Mouse (Mus musculus): ENCODE data around the gene Apol9a.

The Apol9a gene

DNA sequence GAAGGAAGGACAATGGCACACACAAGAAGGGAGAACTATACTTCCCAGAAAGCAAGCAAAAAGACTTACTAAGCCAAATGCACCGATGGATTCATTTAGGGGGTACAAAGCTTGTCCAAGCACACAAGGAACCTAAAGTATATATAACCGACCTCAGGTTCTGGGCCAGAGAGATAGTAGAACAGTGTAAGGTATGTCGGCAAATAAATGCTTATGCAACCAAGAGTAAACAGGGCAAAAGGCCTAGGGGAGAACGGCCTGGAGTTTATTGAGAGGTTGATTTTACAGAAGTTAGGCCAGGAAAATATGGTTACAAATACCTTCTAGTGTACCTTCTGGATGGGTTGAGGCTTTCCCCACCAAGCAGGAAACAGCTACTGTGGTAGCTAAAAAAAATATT is 33.5 kb downstream of the Apol9a start:
- DNase-seq (ENCODE audit: low spot score), result no peak

DNA sequence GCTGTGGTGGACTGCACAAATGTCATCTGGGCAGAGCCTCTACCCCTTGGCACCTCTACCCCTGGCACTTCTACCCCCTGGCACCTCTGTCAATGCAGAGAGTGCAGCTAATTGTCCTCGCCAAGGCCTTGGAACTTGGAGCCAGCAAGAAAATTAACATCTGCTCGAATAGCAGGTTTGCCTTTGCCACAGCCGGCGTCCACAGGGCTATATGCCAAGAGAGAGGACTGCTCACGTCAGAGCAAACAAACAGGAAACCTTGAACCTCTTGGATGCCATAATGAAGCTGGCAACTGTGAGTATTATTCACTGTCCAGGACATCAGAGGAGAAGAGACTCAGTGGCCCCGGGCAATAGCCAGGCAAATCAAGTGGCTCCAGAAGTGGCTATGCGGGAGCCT is 34.0 kb downstream of the Apol9a start:
- no peak for DNase-seq (ENCODE audit: low spot score)

DNA sequence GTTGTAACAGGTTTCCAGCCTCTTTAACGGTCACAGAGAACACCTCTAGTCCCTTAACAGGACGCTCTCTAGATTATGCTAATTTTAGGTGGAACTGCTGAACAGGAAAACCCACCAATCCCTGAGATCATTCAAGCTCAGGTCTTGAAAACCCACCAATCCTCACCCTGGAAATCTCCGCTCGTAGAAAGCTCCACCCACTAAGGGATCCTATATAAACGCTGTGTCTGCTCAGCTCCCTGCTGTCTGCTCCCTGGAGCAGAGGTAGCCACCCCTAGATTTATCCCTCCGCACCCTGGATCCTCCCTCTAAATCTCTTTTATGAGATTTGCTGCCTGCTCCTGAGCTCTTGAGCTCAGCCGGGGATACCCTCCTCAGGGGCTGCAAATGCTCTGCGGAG is 40.3 kb downstream of the Apol9a start:
- DNase-seq (ENCODE audit: low spot score), result no peak

DNA sequence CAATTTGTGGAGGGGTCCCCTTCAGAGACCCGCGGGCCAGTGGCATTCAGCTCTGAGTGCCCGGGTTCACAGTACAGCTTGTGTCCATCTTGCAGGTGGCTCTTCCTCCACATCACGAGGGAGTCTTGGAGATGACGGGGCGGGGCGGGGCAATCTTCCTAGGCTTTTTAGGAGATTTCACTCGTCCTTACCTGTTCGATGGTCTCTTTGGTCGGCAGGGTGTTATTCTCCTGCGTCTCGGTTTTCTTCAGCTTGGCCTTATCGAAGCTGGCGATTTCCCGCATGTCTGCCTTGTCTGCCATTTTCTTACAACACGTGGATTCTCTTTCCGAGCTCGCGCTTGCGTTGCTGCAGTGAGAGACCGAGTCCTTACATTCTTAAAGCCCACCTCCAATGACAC is 41.0 kb downstream of the Apol9a start:
- no peak for DNase-seq (ENCODE audit: low spot score)

DNA sequence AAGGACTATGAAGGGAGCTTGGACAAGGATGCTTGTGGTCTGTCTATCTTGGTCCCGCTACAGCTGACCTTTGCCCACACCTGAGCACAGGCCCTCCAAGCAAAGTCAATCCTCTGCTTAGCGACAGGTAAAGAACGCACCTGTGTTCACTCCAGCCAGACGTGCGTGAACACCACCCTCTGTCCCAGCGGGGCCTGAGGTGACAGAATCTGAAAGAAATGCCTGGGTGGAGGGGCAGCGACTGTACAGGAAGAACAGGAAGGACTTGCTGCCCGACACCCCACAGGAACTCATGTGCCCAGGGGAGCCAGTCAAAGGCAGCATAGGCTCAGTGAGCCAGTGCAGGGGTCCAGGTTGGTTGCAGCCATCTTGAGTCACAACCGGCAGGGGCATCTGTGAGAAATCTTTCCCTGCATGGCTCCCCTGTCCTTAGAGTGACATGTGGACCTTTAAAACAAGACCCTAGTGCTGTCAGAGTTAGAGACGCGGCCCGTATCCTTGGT is 42.1 kb downstream of the Apol9a start:
- DNase-seq (ENCODE audit: low spot score), result no peak

DNA sequence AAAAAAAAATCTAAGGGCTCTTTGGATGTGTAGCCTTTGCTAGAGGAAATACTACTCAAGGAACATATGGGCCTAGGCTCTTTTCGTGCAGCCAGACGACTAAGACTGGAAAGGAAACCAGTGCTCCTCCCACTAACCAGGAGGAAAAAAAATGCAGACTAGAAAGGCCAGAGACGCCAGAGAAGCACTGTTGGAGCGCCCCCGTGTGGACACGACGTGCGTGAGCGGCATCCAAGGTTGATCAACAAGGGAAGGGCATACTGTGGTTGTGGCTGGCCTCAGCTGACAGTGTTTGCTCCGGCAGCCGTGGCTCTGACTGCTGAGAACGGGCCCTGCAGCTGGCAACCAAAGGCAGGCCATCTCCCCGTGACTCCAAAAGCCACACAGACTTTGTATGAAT is 42.8 kb downstream of the Apol9a start:
- DNase-seq (ENCODE audit: low spot score), result peak; percentile 96

DNA sequence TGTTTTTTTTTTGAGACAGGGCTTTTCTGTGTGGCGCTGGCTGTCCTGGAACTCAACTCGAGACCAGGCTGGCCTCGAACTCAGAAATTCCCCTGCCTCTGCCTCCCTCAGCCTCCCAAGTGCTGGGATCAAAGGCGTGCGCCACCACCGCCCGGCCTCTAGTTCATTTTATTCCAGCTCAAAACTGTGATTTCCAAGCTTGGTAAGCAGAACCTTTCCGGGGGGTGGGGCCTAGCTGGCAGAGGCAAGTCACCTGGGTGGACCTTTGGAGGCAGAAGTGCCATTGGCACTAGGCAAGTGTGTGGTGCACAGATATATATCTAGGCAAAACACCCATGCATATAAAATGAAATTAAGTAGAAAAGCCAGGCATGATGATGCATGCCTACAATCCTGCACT is 43.4 kb downstream of the Apol9a start:
- DNase-seq (ENCODE audit: low spot score), result no peak

DNA sequence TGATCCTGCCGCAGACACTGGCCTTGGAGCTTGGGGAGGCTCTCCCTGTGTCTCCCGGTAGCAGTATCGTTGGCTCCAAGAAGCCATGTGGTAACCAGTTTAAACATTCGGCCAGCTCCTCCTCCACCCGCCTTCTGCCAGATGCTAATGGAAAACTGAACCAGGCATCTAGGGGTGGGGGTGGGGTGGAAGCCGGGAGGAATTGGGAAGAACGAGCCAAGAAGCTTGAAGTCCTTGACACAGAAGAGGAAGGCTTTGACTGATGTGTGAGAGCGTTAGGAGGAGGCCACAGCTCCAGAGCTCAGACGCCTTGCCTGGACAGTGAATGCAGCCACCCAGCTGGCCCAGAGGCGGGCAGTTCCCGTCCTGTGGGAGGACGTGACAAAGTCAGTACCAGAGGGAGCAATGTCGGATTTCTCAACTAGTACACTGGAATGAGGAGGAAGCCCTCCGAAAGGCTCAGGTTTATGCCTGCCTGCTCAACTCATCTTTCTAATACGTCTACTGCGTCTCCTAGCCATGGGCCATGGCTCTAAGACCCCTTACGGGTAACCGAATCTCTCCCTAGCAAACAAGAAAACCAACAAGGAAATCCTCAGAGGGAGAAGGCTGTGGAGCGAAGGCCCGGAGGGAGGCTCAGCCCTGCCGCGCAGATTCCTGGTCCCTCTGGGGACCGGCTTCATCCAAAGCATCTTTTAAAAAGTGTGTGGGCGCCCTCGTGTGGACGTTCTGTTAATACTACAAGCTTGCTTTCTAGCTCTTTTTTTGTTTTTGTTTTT is 44.0 kb downstream of the Apol9a start:
- peak; percentile 82 for DNase-seq (ENCODE audit: low spot score)

DNA sequence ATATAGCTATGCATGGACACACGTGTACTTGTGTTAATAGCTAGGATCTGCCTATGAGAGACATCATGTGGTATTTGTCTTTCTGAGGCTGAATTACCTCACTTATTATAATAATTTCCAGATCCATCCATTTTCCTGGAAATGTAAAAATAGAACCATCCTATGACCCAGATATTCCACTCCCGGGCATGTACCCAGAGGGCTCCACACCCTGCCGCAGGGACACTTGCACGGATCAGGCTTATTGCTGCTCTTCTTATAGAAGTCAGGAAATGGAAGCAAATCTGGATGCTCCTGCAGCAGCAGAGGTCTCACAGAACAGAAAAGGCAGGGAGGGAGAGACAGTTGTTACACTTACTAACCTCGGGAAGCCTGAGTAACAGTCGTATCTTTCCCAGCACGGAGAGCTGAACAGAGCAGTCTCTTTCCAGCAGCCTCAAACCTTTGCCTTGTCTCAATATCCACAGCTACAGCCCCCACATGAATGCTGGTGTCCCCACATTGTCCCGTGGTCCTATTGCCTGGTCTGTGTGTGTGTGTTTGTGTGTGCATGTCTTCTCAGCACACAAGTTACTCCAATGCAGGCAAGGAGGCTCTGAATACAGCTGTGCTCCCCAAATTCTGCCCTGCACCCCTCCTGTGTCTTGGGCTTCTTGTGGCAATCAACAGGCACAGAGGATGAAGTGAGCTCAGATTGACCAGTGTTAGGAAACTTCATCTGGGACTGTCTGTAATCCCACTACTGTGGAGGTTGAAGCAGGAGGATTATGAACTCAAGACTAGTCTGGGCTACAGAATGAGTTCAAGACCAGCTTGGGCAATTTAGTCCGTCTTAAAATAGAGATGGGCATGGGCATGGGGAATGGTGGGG is 45.0 kb downstream of the Apol9a start:
- DNase-seq (ENCODE audit: low spot score), result no peak

DNA sequence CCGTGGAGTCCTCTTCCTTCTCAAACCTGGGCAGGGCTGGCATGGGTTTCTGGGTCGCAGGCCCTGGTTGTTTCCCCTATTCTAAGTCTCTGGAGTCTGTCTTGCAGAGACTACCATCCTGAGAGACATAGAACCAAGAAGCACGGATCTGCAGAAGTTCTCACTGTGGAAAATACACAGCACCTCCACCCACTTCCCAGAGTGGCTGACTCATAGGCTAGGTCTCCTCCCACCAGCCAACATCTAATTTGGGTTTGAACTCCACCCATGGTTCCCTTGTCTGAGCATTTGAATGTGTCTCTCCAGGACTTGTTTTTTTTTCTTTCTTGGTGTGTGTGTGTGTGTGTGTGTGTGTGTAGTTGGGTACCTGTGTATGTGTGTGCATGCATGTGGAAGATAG is 46.9 kb downstream of the Apol9a start:
- no peak for DNase-seq (ENCODE audit: low spot score)

DNA sequence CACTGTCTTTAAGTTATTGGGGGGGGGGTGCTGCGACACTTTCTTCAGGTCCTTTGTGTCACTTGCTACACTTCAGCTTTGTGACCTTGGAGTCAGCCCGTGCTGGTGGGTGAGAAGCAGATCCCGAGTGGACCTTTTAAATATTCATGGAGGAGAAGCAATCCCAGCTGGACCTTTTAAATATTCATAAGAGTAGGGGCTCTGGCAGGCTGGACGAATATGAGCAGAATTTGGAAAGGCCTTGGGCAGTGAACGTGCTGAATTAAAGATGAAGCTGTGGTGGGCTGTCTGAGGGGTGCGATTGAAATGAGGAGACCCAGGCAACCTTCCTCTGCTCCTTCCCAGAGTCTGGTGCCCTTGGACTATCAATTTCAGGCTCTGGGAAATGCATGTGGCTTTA is 47.4 kb downstream of the Apol9a start:
- DNase-seq (ENCODE audit: low spot score), result no peak

DNA sequence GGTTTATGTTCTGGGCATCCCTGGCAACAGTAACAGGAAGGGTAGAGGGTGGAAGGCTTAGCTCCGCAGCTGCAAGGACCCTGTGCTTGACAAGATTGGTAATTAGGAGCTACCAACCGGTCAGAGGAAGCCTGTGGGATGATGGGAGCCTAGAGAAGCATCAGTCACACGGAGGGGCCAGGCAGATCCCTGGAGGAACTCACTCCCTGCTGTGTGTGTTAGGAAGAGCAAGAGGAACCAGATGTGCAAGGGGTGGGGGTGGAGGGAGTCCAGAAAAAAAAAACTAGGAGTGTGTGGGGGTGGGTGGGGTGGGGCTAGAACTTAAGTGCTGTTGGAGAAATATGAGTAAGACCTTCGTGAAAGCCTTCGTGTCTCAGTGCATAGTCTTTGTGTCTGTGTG is 48.0 kb downstream of the Apol9a start:
- DNase-seq (ENCODE audit: low spot score), result no peak

DNA sequence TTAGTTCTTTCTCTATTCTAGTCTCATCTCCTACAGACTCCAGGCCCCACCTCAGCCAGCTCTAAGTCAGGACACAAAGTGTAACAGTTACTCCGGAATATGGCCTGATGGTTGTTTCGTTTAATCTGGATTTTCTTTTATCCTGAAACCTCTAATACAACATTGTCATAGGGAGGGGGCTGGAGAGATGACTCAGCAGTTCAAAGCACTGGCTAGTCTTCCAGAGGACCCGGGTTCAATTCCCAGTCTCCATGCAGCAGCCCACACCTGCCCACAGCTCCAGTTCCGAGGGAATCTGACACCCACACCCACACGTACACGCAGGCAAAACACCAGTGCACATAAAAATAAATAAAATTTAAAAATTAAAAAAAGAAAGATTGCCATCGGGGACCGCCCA is 51.0 kb downstream of the Apol9a start:
- DNase-seq (ENCODE audit: low spot score), result no peak

DNA sequence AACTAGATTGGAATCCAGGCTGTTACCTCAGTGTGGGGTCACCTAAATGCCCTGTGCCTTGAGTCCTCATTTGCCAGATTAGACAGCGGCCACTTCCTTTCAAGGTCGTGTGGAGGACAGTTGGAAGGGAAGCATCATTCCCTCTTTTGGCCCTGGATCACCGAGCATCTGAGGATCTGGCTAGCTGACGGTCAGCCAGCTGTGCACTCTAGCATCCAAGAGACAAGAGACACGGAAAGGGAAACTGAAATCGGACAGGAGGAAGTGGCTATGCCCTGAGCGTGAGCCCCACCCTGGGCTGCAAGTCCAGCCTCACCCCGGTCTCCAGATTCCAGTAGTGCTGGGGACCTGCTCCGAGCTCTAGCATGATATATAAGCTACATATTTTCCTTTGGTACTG is 51.4 kb downstream of the Apol9a start:
- DNase-seq (ENCODE audit: low spot score), result peak; percentile 14

DNA sequence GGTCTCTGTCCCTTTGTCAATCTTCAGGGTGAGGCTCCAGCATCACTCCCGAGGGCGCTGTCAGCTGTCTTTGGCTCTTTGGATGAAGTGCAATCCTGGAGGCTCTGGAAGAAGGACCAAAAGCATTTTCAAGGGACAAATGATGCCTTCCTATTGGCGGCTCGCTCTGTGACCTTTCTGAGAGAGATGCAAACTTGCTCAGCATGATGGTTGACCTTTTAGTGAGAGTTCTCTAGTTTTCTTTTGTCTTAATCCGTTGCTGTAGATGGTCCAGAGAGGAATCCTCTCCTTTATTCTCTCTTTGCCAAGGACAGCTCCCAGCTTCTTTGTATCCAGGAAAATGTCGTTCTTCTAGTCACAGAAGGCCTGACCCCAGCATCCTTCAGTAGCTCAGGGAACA is 51.9 kb downstream of the Apol9a start:
- no peak for DNase-seq (ENCODE audit: low spot score)

DNA sequence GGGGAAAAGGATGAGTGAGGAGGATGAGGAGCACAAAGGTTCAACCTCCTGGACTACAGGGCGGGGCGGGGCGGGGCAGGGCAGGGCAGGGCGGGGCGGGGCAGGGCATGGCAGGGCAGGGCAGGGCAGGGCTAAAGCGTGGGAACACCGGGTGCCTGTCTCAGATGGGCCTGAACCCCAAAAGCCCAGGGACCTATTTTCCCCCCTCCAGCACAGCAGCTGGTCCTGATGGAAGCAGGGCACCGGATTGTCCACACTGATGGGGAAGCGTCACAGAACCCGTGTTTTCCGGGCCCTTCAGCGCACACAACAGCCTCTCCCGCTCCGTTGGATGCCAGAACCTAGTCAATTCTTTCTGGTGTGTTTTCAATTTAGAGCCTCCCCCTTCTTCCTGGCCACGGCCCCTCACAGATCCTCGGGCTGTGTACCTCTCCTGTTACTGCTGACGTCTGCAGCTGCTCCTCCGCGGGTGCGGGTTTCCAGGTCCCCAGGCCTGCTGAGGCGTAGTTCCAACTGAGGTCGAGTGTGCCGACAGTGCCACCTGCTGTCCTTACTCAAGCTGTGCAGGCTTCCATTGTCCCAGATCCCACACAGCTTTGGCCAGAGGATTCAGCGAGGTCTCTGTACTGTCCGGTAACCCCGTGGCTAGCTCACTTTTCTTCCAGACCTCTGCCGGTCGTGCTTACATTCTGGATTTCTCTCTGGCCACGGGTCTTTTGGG is 52.5 kb downstream of the Apol9a start:
- peak; percentile 82 for DNase-seq (ENCODE audit: low spot score)

DNA sequence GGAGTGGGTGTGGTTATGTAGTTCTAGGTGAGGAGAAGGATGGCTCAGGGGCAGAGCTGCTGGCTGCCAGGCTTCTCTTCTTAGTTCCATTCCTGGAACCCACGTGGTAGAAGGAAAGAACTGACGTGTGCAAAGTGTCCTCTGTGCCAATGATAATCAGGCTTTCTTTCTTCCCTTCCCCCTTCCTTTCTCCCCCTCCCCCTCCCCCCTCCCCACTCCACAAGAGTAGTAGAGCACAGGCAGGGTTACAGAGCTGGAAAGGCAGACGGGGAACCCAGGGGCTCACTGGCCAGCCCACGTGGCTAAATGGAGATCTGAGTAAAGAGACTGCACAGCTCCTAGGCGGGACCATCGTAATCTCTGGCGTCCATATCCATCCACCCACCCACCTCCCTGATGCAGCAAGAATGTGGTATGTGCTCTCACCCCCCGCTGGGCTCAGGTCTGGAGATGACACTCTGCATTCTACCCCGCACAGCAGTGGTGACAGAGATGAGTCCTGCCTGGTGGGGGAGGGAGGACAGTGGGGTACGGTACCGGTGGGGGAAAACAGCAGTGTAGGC is 54.6 kb downstream of the Apol9a start:
- DNase-seq (ENCODE audit: low spot score), result no peak

DNA sequence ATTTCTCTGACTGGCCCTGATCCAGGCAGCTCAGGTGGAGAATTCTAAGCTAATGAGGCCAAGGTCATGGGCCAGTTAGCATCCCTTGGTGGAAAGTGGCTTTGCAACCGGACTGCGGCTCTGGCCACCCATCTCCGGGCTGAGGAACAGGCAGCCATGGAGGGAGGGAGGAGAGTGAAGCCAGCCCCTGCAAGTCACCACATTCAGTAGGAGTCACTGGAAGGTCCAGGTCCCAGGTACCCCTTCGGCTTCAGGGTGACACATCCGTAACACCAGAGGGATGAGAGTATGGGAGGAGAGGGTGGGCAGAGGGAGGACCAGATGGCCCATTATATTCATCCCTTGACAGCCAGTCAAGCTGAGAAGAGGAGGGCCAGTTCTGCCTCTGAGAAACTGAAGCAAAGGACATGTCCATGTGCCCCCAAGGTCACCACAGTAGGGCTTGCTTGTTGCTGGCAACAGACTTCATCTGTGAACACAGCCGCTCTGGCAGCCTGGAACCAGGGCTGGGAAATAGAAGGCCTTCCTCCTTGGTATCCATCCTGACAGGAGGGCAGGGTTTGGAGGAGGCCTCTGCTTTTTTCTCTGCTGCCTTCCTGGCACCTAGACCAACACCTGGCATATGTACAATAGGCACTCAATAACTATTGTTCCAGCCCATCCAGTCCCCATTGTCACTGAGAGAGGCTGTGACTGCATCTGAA is 55.9 kb downstream of the Apol9a start:
- DNase-seq (ENCODE audit: low spot score), result no peak

DNA sequence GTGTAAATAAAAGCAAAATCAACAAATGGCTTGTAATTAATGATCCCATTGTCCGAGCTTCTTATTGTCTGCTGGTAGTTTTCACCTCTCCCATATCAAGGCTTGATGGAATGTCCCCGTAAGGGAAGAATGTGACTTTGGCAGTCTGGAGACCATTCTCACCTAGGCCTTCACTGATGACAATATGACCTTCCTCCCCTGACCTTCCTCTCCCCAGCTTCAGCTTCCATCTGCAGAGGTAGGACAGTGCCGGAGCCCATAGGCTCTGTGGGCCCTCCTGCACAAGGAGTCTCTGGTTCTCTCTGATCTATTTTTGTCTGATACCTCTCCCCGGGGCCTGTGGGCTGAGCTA is 56.5 kb downstream of the Apol9a start:
- DNase-seq (ENCODE audit: low spot score), result no peak

Data from ovary, postnatal 36 days (tissue).